Mouse (Mus musculus): ENCODE results near the gene Senp6. TPM values are rescaled to one million over a fixed set of nuclear protein-coding genes. Genes with fewer than 3 reads are reported as not detected.

Senp6 gene
- polyA plus RNA-seq, 1 experiment from 2014 or later: 61.3 TPM

DNA sequence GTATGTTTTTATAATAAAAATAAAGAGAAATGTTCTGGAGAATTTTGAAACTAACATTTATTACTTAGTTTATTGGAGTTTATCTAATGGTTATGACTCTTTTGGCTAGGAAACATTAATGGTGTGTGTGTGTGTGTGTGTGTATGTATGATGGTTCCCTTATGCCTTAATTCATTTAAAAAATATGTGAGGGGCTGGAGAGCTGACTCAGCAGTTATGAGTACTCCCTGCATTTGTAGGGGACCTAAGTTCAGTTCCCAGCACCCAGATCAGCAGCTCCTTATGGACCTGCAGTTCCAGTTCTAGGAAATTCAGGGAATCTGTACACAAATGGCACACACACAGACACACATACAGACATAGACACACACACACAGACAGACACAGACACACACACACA lies 104.5 kb downstream of the Senp6 start:
- no peak for DNase-seq (ENCODE audit: low spot score)

DNA sequence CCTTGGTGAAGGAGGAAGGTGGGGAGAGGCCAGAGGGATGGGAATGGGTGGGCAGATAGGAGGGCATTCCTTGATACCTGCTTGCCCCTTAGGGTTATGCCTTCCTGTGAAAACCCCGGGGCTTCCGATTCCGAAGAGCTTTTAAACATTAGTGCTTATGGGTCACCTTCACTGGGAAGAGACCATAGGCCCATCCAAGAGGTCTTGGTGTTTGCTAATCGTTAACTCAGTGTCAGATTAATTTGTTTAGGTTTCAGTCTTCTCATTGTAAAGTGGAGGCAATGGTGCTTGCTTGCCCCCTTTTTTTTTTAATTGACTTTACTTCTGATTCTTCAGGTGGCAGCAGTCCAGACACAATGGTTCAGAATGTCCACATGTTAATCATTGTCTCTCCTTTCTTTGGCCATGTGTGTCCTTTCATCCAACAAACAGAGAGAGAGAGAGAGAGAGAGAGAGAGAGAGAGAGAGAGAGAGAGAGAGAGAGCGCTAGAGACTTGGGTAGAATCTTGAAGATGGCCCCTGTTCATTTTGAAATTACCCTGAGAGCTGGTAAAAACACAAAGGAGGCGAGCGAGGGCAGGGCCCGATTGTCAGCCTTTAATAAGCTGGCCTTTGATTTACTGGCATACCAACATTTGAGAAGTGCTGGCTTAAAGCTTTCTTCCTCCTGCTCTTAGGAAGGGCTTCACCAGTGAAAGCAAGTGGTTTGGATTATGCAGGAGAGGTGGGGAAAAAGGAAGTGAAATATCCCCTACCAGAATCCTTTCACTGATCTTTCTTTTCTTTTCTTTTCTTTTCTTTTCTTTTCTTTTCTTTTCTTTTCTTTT lies 105.9 kb downstream of the Senp6 start:
- DNase-seq (ENCODE audit: low spot score): no peak

DNA sequence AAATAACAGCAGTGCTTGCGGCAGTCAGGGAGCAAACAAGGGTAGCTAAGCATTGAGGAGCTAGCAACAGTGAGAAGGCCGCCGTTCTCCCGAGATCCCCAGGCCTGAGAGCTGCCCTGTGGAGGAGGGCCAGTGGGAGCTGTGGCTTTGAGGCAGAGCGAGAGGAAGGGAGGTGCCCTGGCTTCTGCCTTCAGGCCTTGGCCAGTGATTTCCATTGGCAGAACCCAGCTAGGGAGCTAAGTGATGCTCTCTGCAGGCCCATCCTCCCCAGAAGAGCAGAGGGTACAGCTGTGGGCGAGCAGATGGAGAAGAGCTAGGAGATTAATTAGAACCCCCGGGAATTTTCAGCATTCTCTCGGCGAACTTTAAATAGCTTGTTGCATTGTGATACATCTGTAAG lies 106.9 kb downstream of the Senp6 start:
- no peak for DNase-seq (ENCODE audit: low spot score)

DNA sequence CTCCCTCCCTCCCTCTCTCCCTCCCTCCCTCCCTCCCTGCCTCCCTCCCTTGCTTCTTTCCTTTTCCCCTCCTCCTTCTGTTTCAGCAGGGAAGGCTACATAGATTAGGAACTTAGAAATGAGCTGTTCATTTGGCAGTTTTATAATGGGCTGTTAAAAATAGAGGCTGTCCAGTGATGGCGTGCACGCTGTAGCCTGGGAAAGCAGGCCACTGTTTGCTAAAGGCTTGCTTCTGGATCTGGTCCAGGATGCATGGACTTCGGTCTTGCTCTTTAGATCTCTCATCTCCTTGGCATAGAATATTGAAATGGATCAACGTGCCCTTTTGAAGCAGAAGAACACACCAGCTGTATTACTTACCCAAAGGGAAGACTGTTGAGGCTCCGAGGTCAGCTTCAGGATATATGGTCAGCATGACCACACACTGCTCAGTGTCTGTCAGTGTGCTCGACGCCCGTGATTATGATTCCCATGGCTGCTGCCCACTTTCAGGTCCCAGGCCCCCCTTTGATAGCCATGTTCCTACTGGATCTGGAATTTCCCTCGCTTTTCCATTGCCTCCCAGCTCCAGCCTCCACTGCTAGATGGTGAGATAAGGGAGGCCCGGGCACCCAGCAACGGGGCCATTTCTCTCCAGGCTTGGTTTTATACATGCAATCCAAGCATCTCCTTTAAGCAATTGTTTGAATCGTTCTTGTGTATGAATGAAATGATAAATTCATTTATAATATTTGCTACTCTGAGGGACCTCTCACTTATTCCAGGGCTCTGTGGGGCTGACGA lies 110.2 kb downstream of the Senp6 start:
- DNase-seq (ENCODE audit: low spot score): no peak

DNA sequence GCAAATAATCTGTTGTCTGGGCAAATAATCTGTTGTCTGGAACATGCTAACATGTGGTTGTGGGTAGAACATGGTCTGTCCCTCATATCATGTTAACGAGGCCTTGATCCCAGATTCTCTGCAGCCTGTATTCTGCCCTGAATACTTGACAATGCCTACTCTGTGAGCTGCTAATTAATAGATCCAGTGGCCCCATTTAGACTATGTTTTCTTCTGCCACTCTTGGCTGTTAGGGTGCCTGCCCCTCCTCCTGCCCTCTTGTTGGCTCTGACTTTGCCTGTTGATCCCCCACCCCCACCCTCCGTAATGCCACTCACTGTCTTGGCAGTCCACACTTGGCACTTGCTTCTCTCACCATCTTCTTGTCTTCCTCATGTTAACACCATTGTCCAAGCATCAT lies 112.0 kb downstream of the Senp6 start:
- no peak for DNase-seq (ENCODE audit: low spot score)

DNA sequence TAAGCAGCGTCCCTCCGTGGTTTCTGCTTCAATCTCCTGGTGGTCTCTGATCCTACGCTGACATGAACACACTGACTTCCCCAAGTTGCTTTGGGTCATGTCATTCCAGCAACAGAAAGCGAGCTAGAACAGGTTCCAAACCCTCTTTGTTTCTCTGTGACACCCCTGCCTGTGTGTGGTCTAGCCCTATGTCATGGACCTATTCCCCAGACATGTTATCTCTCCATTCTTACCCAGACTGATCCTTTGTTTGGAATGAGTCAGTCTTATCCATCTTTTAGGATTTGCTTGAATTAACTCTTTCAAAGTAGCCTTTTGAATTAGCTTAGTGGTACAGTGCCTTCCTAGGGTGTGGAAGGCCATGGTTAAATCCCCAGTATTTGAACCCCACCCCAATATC lies 113.0 kb downstream of the Senp6 start:
- DNase-seq (ENCODE audit: low spot score): no peak

DNA sequence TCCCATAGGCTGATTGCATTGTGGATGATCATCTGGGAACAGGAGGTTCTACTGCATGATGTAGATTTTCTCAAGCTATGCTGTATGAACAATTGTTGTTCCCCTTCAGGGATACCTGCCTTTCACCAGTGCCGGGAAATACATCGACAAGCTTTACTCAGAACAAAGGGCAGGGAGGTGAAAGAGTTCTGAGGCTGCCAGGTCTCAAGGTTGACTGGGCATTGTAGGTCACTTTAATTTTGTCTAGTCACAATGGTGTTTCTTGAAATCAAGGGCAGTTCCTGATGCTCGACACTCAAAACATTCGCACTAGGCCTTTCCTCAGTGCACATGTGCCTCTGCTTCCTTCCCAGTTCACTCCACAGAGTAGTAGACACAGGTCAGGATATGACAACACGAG lies 114.1 kb downstream of the Senp6 start:
- DNase-seq (ENCODE audit: low spot score): no peak

DNA sequence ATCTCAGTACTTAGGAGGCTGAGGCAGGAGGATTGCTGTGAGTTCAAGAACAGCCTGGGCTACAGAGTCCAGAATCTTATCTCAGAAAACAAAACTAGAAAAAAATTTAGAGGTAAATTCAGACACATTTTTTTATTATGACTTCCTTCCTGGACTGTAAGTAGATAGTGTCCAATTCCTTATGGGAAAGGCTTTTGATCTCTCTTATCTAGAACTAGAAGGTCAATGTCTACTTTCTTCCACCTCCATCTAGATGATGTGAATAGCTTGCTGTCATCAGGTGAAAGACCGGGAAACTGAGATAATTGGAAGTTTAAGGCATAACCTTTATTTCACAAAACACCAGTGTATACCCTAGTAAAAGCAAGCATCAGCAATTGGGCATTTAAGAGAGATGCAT lies 115.0 kb downstream of the Senp6 start:
- DNase-seq (ENCODE audit: low spot score): no peak

DNA sequence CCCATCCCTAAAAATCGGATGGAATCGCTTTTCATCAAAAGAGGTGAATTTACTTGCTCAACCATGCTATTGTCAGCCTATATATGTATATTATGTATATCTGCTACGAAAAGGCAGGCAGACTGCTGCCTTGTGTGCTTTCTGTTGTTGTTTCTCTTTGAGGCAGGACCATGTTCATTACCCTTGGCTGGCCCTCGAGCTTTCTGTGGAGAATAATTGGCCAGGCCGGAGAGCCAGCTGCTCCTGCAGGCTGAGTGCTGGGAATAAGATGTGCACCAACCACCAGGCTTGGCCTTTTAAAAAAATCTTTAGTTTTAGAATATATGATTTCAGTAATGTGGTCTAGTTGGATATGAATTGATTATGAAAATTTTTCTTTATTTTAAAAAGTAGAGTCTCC lies 117.4 kb downstream of the Senp6 start:
- DNase-seq (ENCODE audit: low spot score): no peak

DNA sequence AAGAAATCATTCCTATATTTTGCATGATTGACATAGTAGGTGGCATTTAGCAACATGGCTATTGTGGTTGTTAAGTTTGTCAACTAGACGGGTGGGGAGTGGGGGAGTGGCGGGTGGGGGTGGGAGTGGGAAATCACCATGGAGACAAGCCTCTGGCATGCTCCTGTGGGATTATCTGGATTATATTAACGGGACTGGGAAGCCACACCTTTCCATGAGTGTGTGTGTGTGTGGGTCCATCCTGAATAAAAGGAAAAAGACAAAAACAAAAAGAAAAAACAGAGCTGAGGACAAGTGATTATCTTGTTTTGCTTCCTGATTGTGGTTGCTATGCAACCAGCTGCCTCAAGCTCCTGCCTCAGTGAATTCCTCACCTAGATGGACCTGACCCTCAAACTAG lies 119.0 kb downstream of the Senp6 start:
- no peak for DNase-seq (ENCODE audit: low spot score)

DNA sequence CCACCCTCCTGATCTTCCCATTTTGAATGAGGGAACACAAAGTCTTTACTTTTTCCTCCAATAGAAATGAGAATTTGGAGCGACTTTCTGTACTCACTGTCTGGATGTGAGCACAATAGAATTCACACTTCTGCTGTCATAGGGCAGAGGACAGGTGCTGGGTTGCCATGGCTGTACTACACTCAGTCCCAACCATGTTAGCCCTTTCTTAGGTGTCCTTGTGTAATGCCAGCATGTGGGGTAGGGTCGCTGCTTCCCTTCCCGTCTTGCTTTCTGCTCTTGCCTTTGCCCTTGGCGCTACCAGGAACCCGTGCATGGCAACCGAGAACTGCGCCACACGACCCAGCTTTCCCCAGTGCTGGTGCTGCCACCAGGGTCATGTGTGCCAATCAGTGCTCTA lies 120.0 kb downstream of the Senp6 start:
- DNase-seq (ENCODE audit: low spot score): no peak

DNA sequence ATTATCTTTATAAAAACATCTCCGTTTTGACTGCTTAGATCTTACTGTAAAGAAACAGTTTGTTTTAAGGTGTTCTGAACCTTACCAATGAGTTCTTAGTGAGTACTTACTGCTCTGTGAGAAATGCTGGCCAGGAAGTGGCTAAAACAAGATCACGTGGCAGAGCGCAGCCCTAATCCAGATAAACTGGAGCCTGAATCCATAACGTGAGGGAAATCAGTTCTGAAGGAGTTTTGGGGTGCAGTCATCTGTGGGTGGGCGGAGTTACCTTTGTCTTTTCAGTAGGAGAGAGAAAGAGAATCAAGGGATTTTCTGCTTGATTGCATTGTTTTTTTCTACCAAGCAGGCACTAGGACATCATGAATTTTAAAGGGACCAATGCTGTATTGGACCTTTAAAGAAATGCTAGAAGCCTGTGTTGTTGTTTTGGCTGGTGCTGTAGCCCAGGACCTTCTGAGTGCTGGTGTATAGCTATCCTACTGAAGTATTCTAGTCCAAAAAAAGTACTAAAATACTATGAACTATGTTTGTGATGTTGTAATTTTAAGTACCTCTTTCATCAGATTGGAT lies 121.7 kb downstream of the Senp6 start:
- DNase-seq (ENCODE audit: low spot score): no peak

DNA sequence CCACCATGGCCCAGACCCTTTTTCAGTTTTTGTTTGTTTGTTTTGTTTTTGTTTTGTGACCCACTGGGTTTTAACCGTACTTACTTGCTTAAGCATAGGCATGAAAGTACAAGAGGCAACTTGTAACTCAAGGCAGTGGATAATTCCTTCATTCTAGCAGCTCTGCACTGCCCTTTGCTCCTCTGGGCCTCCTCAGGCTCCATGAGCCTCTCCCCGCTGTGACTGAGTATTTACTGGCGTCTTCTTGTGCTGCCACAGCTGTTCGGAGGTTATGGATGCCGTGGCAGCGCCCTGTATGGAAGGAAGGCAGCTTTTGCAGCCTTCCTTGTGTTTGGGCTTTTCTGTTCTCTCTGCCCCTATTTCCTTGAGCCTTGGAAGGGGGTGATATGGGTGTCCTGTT lies 124.5 kb downstream of the Senp6 start:
- no peak for DNase-seq (ENCODE audit: low spot score)

DNA sequence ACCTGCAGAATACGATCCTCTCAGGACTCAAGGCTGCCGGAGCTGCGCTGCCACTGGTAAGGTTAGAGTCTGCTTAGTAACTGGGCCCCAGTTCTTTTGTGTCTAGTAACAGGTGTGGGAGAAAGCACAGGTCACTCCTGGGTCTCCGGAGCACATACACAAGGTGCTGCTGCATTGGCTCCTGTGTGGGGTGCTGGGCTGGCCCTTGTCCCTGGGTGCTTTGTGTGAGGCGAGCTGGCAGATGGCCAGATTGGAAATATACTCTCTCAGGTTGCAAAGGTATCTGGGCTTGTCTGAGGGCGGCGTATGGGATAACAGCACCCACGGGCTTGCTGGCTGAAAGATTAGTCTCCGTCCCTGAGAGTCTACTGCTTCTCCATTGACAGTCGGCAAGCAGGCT lies 125.6 kb downstream of the Senp6 start:
- no peak for DNase-seq (ENCODE audit: low spot score)

DNA sequence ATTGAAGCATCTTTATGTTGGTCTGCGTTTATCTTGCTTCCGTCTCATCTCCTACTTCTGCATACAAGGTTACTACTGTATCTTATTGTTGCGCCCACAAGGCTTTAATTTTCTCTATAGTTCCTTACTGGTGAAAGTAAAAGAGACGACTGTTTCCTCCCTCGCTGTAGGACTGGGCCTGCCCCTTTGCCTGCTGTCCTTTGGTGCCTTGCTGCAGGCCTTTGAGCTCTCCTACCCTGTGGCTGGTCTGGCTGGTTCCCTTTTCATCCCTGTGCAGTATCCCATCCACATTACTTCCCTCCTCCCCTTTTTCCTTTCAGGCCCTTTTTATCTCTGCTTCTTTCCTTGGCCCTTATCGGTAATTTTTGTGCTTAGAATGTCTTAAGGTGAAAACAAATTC lies 127.7 kb downstream of the Senp6 start:
- no peak for DNase-seq (ENCODE audit: low spot score)

Other genes starting within 250 kb of the Senp6 start
- 1.1 and 1.6 TPM in 2 replicates for gene Filip1, start 54.1 kb upstream of the Senp6 start, polyA plus RNA-seq (2015; fragmentation: Nextera tagmentation; extraction: Ambion mirVana)
- 52.5 and 66.3 TPM in 2 replicates for gene Myo6, start 98.1 kb downstream of the Senp6 start, polyA plus RNA-seq (2015; fragmentation: Nextera tagmentation; extraction: Ambion mirVana)